Mouse (Mus musculus): ENCODE measurements at regions not wholly inside any gene's neighbourhood (a gene's known extent, or its start where the extent isn't known, plus 50 kb on each side); places are given as distances from the start of the nearest gene placed in this dataset.

- no peak overlapping the region for H3K4me3 ChIP-seq (ENCODE audit: insufficient read depth, low read depth, low read length)
- peaks cover 6% of the 10 kb centered on the region for H3K4me1 ChIP-seq (ENCODE audit: control insufficient read depth, insufficient read depth, insufficient read length, low read length)
- H3K27ac ChIP-seq (replicated peaks; ENCODE audit: low read depth, low read length): peak overlapping the region; percentile 93
Measured at GRCm38 (mm10) chr17:4806051-4806450, 188.1 kb upstream of the Arid1b start.

DNA sequence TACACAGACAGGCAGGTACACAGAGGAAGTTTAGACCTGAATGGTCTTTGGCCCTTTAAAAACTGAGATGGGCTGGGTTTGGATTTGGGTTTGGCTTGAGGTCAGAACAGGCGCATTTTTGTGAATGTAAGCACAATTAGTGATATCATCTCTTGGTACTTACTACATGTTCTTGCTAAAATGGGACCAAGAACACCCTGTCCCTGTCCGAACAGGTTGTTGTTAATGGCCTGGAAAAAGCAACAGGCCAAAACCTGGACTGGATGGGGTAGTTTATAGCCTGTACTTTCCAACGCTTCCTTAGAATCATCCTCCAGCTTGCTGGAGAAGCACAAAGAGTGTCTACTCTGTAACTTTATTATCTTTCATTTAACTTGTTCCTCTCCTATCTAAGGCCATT, 185.2 kb upstream of the Arid1b start:
- Histone ChIP-seq H3K4me1 (ENCODE audit: control insufficient read depth, insufficient read depth, insufficient read length, low read length) (peaks cover 6% of the 10 kb centered on the region), H3K4me3 (ENCODE audit: insufficient read depth, low read depth, low read length) (no peak overlapping the region), H3K27ac (replicated peaks; ENCODE audit: low read depth, low read length) (no peak overlapping the region)

- no peaks in the 10 kb centered on the region for H3K4me1 ChIP-seq (ENCODE audit: control insufficient read depth, insufficient read depth, insufficient read length, low read length)
- H3K4me3 ChIP-seq (ENCODE audit: insufficient read depth, low read depth, low read length): no peak overlapping the region
- H3K27ac ChIP-seq (replicated peaks; ENCODE audit: low read depth, low read length): no peak overlapping the region
Measured at GRCm38 (mm10) chr17:4813232-4813631, 180.9 kb upstream of the Arid1b start.

DNA sequence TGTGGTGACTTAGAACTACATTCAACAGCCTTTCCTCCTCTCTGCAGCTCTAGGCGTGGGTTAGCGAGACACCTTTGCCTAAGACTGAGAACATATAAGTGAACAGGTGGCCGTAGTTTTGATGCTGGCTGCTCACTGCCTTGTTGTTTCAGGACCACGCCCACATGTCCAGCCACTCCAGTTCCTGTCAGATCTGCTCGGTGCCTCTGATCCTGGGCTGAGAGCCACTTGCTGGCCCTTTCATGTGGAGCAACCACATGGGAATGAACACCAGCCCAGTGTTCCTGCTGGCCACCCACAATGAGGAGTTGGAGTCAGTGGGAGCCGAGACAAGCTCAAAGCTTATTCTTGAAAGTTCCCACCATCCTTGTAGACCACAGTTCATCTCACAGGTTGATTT, 180.5 kb upstream of the Arid1b start:
- Histone ChIP-seq H3K4me1 (ENCODE audit: control insufficient read depth, insufficient read depth, insufficient read length, low read length) (no peaks in the 10 kb centered on the region), H3K4me3 (ENCODE audit: insufficient read depth, low read depth, low read length) (no peak overlapping the region), H3K27ac (replicated peaks; ENCODE audit: low read depth, low read length) (no peak overlapping the region)

GRCm38 (mm10) chr17:4825221-4825895, 168.8 kb upstream of the Arid1b start:
- H3K27ac ChIP-seq (replicated peaks; ENCODE audit: low read depth, low read length): no peak overlapping the region
- H3K4me3 ChIP-seq (ENCODE audit: insufficient read depth, low read depth, low read length): no peak overlapping the region
- H3K4me1 ChIP-seq (ENCODE audit: control insufficient read depth, insufficient read depth, insufficient read length, low read length): peaks cover 3% of the 10 kb centered on the region; the same call in 1 of the 2 replicates

DNA sequence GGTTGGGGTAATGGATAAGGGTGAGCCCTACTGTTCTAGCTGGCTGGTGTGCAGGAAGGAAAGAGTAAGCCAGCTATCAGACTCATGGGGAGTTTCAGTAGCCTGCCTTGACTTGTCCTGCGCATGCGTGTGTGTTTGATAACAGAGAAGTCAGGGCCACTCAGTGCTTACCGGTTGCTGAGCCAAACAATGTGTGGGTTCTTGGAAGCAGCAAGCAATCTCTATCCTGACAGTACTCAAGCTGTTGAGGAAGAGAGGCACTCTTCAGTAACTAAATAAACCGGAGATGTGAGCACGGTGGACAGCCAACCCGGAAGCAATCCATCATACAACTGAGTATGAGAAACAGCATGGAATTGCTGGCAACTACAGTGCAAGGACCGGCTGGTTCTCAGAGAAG, 160.1 kb upstream of the Arid1b start:
- Histone ChIP-seq H3K4me1 (ENCODE audit: control insufficient read depth, insufficient read depth, insufficient read length, low read length) (no peaks in the 10 kb centered on the region), H3K27ac (replicated peaks; ENCODE audit: low read depth, low read length) (no peak overlapping the region), H3K4me3 (ENCODE audit: insufficient read depth, low read depth, low read length) (peak overlapping the region; percentile 42)

GRCm38 (mm10) chr17:4834571-4834970, 159.6 kb upstream of the Arid1b start:
- Histone ChIP-seq H3K4me3 (ENCODE audit: insufficient read depth, low read depth, low read length) (no peak overlapping the region), H3K4me1 (ENCODE audit: control insufficient read depth, insufficient read depth, insufficient read length, low read length) (no peaks in the 10 kb centered on the region), H3K27ac (replicated peaks; ENCODE audit: low read depth, low read length) (no peak overlapping the region)

DNA sequence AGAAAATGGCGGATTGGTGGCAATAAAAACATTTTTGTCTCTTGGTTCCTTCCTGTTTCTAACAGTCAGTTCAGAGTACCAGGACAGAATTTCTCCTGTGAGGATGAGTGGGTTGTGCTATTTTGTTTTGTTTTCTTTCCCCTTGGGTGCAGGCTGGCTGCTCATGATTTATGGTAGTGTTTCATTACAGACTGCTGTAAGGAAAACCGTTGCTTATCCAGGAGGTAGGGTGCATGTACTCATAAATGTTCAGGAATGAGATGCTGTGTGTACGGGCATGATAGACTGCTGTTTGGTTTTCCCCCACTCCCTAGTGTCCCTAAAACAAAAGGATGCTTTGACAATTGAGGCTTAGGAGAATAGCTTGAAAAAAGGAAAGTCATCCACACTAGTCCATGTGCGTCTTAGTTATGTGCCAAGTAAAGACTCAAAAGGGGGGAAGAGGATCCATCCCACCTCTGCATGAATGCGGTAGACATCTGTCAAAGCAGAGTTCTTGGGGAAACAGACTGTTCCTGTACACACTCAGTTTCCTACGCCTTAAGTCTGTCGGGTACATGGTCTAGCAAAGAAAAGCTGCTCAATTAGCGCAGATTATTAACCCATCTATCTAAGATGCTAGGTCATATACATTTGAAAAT, 158.9 kb upstream of the Arid1b start:
- H3K4me3 ChIP-seq (ENCODE audit: insufficient read depth, low read depth, low read length): no peak overlapping the region
- H3K4me1 ChIP-seq (ENCODE audit: control insufficient read depth, insufficient read depth, insufficient read length, low read length): no peaks in the 10 kb centered on the region
- no peak overlapping the region for H3K27ac ChIP-seq (replicated peaks; ENCODE audit: low read depth, low read length)

DNA sequence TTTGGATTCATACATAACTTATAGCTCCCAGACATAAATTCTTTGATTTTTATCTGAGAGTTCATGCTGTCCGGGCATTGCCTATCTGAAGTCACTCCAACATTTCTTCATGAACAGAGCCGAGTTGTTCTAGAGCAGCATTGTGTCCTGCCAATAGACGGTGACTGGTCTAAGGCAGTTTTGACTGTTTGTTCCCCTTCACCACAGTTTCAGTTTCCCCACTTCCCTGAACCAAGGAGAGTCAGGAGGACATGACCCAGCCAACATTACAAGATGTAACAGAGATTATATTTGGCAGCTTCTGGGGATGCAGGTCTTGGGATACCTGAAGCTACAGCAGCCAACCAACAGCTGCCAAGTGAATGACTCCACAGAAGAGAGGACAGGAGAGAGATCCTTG, 154.0 kb upstream of the Arid1b start:
- Histone ChIP-seq H3K27ac (replicated peaks; ENCODE audit: low read depth, low read length) (no peak overlapping the region), H3K4me3 (ENCODE audit: insufficient read depth, low read depth, low read length) (no peak overlapping the region), H3K4me1 (ENCODE audit: control insufficient read depth, insufficient read depth, insufficient read length, low read length) (no peaks in the 10 kb centered on the region)

GRCm38 (mm10) chr17:4858304-4858703, 135.8 kb upstream of the Arid1b start:
- no peaks in the 10 kb centered on the region for H3K4me1 ChIP-seq (ENCODE audit: control insufficient read depth, insufficient read depth, insufficient read length, low read length)
- H3K4me3 ChIP-seq (ENCODE audit: insufficient read depth, low read depth, low read length): no peak overlapping the region
- no peak overlapping the region for H3K27ac ChIP-seq (replicated peaks; ENCODE audit: low read depth, low read length)

DNA sequence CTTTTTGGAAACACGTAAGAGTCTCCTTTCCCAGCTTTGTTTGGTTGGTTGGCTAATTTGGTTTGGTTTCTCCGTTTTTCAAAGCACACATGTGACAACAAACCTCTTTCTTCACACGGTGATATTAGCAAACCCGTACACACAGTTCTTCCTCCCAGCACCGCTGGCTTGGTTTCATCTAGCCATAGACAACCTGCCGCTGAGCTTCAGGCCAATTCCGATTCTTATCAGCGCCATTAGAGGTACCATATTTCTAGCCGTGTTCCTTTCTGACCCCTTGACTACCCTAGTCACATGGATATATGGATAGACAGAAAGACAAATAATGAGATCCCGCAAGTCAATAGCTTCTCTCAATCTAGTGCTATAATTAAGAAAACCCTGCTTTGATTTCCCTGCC, 129.2 kb upstream of the Arid1b start:
- peaks cover 8% of the 10 kb centered on the region for H3K4me1 ChIP-seq (ENCODE audit: control insufficient read depth, insufficient read depth, insufficient read length, low read length)
- H3K4me3 ChIP-seq (ENCODE audit: insufficient read depth, low read depth, low read length): no peak overlapping the region
- H3K27ac ChIP-seq (replicated peaks; ENCODE audit: low read depth, low read length): no peak overlapping the region

DNA sequence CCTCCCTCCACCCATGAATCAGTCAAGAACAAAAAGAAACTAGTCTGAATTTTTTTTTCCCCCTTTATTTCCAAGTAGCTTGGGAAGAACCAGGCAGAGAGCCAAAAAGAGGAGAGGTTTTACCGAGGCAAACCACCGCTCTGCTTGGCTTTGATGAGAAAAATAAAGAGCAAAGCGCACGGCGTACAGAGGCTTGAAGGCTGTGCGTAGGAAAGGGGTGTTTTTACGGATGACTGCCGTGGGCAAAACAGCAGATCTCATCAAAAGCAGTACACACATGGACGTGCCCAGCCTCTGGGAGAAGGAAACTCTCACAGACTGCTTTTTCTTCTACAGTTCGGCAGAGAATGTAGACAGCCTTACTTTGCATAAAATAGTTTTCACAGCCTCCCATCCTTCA, 128.5 kb upstream of the Arid1b start:
- H3K4me3 ChIP-seq (ENCODE audit: insufficient read depth, low read depth, low read length): peak overlapping the region; percentile 19; the same call in 1 of the 2 replicates

DNA sequence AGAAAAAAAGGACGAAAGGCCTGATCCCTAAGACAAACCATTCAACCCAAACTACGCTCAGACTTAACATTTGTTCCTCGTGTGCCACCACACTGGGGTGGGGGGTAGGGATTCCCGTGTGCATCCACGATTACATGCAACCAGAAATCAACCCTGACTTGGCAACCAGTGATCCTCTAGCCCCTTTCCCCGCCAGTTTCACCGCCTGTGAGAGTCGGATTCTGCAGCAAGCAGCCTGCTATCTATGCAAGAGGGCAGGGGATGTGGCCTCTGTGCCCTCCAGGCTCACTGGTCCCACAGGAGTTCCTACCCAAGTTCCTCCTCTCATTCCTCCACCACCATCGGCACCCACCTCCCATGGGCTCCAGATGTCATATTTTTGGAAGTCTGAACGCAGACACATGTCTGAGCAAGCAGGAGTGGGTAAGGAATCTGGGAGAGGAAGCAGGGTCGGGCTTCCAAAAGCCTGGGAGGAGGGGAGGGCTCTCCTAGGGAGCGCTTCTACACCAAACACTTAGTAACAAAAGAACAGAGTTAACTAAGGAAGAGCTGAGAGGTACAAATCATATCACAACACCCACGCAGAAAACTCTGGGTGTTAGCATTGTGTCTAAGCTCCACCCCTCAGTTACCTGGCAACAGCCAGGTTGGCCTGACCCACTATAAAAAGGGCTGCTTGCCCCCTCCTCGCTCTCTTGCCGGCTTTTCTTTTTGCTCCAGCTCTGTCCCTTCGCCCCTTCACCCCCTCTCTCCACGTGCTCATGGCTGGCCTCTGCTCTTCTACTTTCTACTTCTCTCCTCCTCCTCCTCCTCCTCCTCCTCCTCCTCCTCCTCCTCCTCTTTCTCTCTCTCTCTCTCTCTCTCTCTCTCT, 127.9 kb upstream of the Arid1b start:
- Histone ChIP-seq H3K4me3 (ENCODE audit: insufficient read depth, low read depth, low read length) (0 out of 2 replicates have a peak overlapping the region, but pooled peaks have one; percentile 19), H3K27ac (replicated peaks; ENCODE audit: low read depth, low read length) (no peak overlapping the region), H3K4me1 (ENCODE audit: control insufficient read depth, insufficient read depth, insufficient read length, low read length) (peaks cover 8% of the 10 kb centered on the region)

More for the DNA sequence above, 128.5 kb upstream of the Arid1b start:
- Histone ChIP-seq H3K4me1 (ENCODE audit: control insufficient read depth, insufficient read depth, insufficient read length, low read length) (peaks cover 8% of the 10 kb centered on the region), H3K27ac (replicated peaks; ENCODE audit: low read depth, low read length) (no peak overlapping the region)

DNA sequence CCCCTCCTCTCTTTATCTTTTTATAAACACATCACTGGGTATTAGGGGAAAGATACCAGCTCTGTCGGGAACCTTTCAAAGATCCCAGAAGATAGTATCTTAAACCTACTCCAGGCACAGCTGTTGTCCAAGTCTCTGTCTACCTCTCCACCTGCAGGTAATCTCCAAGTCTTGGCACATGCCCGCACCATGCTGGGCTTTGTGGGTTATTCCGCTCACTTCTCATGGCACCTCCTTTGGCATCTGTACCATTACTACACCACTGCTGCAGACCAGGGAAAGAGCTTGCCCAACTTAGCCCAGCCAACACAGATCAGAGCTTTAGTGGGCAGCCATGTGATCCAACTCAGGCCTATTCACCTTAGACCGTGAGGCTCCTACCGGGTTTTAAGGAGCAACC, 127.0 kb upstream of the Arid1b start:
- no peak overlapping the region for H3K4me3 ChIP-seq (ENCODE audit: insufficient read depth, low read depth, low read length)
- H3K27ac ChIP-seq (replicated peaks; ENCODE audit: low read depth, low read length): no peak overlapping the region
- peaks cover 8% of the 10 kb centered on the region for H3K4me1 ChIP-seq (ENCODE audit: control insufficient read depth, insufficient read depth, insufficient read length, low read length)

GRCm38 (mm10) chr17:4867754-4868445, 126.2 kb upstream of the Arid1b start:
- Histone ChIP-seq H3K27ac (replicated peaks; ENCODE audit: low read depth, low read length) (peak overlapping the region; percentile 76), H3K4me3 (ENCODE audit: insufficient read depth, low read depth, low read length) (no peak overlapping the region)

More at GRCm38 (mm10) chr17:4867754-4868445, 126.2 kb upstream of the Arid1b start:
- H3K4me1 ChIP-seq (ENCODE audit: control insufficient read depth, insufficient read depth, insufficient read length, low read length): peaks cover 8% of the 10 kb centered on the region
